Mouse (Mus musculus) heart, adult 2 months (tissue): ENCODE data around the gene Tex48.

Experiments
- CTCF ChIP-seq: fragments of 200-600 bp; IDR thresholded peaks from 2 replicates; pipeline ENCODE4 v1.8.1; 2022; ENCODE audit warnings: antibody characterized with exemption, mild to moderate bottlenecking, moderate library complexity
- POLR2A ChIP-seq: fragments of 200-500 bp; IDR thresholded peaks from 2 replicates; pipeline ENCODE4 v1.6.1; 2011; ENCODE audit warnings: mild to moderate bottlenecking, low read depth, low read length, control low read depth; ENCODE audit not compliant: insufficient read depth

GRCm38 (mm10) chr4:63585216-63585615 lies 37.0 kb downstream of the Tex48 start:
- TF ChIP-seq CTCF (no peak), POLR2A (no peak)
